Mouse (Mus musculus) urinary bladder, adult 18-20 months (tissue): ENCODE data around the gene Hist1h2ah.

ENCODE experiments used
- DNase-seq, 2 experiments: peaks; one replicate each; pipeline ENCODE4 v3.0.0; 2022; ENCODE audit warnings: low spot score in 2 of 2, mixed read lengths in 2 of 2

The Hist1h2ah gene

DNA sequence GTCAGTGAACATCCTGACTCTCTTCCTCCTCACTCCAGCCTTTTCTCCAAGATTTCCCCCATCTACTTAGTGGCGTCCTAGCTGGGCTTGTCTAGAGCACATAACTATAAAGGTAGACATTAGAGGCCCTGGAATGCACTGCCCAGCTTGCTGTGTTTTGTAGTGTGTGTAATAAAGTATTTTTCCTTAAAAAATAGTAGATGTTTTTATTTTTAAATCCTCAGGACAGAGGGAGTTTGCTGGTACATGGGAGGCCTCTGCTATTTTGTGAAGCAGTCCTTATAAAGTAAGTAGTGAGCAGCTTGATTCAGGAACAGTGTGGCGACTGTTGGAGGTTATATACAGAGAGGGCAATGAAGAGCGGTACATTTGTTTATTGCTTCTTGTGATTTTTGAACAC lies 26.7 kb downstream of the Hist1h2ah start:
- no peak for DNase-seq

DNA sequence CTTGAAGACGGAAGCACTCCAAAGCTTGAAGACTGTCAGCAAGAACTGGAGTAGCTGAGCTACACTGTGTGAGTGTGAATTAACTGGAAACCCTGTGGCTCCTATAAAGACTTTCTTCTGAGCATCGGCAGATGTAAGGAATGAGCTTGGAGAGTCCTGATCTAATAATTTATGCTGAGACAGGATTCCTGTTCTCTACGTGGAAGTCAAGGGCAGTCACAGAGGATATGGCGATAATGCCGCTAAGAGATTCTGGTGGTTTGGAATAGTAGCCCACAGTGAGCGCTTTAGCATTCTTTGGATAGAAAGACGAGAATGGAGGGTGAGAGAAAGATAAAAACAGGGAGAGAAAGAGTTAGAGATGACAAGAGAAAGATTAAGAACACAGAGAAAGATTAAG lies 27.5 kb downstream of the Hist1h2ah start:
- DNase-seq: no peak

- DNase-seq: no peak
Measured at GRCm38 (mm10) chr13:22007121-22007510, 28.3 kb downstream of the Hist1h2ah start.

DNA sequence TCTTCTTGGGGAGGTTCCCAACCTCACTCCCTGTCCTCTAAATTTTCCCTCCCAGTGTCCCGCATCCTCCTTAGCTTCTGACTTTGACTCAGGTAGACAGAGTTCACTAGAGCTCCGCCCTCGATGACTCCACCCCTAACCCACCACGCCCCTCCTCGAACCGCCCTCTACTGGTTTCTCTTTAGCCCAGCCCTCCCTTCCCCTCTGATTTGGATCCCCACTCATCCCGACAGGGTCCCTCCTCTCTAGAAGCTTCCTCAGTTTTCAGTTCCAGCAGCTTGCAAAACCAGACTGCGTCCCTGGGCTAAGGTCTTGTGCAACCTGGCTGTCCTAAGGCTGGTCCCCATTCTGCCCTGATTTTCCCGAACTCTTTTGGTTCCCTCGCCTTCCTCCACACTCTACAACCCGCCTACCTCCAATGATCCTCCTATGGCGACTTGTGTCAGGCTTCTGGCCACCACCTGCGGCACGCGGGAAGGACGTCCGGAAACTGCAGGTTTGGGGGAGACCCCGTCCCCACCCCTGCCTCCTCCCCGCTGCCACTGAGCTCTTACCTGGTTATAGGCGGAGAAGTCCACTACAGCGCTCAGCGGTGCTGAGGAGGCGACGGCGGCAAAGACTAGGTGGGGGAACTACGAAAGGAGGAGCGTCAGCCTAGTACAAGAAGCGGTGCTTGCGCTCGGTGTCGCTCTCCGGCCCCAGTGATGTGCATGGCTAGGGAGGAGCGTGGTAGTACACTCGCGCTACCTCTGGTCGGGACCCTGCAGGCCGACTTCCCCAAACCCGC lies 28.8 kb downstream of the Hist1h2ah start:
- peak in 1 of 2 experiments; percentile 27 for DNase-seq

- peak in 1 of 2 experiments; percentile 68 for DNase-seq
Measured at GRCm38 (mm10) chr13:22005605-22006333, 29.6 kb downstream of the Hist1h2ah start.

- DNase-seq: no peak
Measured at GRCm38 (mm10) chr13:22001823-22002222, 33.5 kb downstream of the Hist1h2ah start.

DNA sequence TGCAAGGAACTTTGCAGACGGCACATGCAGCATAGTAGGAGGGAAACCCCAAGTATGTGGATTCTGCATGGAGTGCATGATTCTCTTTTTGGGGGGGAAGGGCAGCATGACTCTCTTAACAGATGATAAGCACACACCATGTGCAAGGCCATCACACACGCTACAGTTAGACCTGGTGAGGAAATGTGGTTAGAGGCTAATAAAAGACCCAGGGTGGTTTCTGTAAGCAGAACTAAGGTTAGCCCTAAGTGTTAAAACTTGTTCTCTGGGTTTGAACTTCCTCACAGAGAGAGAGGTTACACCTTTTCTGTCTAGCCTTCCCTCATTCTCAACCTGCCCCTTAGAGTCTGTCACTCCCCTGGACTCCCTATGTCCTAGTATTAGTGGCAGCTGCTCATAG lies 34.0 kb downstream of the Hist1h2ah start:
- DNase-seq: no peak

DNA sequence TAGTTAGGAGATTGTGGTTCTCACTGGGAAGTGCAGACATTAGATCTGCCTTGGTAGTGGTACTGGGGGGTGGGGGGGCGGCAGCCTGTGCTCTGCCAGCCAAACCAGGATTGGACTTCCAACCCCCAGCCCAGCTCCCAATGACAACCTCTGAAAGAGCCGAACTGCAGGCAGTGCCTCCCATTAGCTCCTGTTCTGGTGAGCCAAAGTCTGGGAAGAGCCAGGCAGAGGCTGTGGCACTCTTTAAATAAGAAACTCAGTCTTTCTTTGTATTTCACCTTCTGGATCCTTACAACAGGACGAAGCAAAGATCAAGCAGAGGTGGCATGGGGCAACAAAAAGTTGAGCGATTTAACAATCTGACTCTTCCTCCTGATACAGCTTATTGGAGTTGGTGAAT lies 36.2 kb downstream of the Hist1h2ah start:
- no peak for DNase-seq

DNA sequence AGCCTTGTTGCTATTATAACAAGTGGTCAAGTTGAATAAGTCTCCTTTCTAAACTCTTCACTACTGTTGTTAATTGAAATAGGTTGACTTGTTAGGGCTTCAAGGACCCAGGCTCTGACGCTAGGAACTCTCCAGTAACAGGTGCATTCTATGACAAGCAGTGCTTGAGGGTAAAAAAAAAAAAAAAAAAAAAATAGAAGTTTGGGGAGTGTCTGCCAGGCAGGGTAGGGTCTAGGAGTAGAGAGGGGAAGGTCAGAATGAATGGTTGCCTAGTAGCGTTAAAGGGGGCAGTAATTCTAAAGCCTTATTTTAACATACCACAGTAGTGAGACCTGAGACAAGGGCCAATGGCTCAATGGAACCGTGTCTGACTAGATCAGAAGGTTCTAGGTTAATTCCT lies 37.0 kb downstream of the Hist1h2ah start:
- DNase-seq: no peak

- DNase-seq: no peak
Measured at GRCm38 (mm10) chr13:21997821-21998220, 37.5 kb downstream of the Hist1h2ah start.

DNA sequence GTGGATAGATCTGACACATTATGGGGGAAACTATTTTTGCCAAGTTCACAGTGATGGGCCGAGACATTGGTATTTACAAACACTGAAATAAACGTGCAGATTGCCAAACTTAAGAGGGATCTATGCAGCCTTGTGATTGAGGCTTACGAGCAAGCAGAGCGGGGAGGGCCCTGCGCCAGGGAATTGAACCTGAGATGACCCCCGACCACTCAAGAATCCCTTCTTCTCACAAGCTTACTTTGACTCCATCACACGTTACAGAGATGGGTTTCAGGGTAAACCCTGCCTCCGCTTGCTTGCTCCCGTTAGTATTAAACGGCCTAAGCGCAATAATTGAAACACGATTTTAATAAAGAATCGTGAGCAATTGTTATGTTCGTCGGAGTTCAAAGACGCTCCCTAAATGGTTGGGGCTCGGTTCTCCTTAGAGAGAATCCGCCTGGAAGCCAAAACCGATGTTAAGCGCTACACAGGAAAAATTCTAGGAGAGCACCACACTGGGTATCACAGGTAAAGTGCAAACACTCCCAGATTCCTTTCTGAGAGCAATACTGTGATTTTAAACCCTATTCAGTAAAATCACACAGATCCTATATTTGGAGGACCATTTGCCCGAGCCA lies 38.1 kb downstream of the Hist1h2ah start:
- DNase-seq: no peak

- DNase-seq: no peak
Measured at GRCm38 (mm10) chr13:21996840-21997185, 38.6 kb downstream of the Hist1h2ah start.

GRCm38 (mm10) chr13:21996101-21996839 lies 39.1 kb downstream of the Hist1h2ah start:
- DNase-seq: no peak

GRCm38 (mm10) chr13:21995331-21995914 lies 39.9 kb downstream of the Hist1h2ah start:
- DNase-seq: no peak

DNA sequence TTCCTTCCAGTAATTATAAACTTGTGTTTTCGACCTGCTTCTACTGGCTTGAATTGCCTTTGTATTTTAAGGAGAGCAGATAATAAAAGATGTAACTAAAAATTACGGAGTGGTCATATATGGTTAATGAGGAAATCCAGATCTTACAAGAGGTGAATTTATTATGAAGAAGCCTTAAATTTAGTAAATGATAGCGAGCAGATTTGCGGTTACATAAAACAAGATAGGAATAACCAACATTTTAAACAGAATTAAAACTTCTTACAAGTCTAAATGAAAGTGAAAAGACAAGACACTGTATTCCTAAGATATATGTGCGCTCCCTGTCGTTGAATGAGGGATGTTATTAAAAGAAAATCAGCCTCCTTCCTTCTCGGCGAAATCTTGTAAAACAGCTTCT lies 40.5 kb downstream of the Hist1h2ah start:
- DNase-seq: no peak

GRCm38 (mm10) chr13:21993957-21994738 lies 41.2 kb downstream of the Hist1h2ah start:
- no peak for DNase-seq

DNA sequence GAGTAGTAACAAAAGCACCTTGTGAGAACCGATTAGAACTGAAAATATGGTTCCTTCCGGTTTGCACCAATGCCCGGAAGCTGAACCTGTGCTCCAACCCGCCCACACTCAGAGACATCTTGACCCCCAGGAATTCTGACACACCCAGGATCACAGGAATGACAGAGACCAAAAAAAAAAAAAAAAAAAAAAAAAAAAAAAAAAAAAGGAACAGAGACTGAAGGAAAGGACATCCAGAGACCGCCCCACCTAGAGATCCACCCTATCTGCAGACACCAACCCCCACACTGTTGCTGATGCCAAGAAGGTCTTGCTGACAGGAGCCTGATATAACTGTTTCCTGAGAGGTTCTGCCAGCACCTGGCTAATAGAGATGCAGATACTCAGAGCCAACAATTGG lies 42.8 kb downstream of the Hist1h2ah start:
- no peak for DNase-seq
